Mouse (Mus musculus): ENCODE results near the gene Mettl21c.

- TF ChIP-seq CTCF (IDR thresholded peaks at IDR 0.05; ENCODE audit: control insufficient read depth, insufficient read depth, insufficient replicate concordance, low read depth, low read length) = no peak
- no peak for TF ChIP-seq POLR2A (IDR thresholded peaks at IDR 0.05; ENCODE audit: control insufficient read depth, low read depth, low read length)
Observed at GRCm38 (mm10) chr1:43969361-43969760, 50.5 kb downstream of the Mettl21c start.

Measured in testis, adult 2 months (tissue).